Mouse (Mus musculus) embryo, embryonic 11.5 days (tissue): ENCODE data around the gene Psmd1.

Source experiments
- DNase-seq: peaks from one replicate; pipeline ENCODE4 v3.0.0-alpha.2; 2012; ENCODE audit warnings: low read depth, low spot score

Gene Psmd1

DNA sequence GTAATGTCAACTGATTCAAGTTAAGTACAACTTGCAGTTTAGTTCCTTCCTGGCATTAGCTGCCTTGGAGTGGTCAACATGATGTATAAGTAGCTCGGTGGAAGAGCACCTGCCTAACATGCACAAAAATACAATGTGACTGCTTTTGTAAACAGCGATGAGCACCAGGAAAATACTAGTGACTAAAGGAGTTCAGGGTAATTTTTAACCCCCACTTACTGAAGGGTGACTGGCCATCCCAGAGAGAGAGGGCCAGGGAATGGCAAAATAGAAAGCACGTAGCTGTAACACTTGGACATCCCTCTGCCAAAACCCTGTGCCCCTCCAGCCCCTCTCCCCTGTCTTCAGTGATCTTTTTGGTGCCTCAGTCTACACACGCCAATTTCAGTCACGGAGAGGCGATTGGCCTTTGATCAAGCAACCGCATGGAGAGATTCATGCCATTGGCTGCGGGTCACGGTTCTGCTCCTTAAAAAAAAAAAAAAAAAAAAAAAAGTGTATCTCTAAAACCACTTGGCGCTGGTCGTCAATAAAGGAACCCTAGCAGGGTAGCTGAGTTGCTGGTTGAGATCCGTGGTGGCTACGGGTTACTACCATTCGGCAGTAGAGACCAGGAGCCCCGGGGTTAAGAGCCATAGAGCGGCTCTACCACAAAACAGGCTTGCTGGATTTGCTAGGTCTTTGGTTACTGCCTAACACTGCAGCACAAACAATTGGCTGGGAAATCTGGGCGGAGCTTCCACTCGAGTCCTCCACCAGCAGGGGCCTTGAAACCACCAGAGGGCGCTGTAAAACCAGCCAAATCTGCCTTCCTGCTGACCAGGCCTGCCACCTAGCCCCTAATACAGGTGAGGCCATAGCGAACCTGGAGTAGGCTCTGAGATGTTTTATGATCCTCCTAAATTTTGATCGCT is 5.1 kb upstream of the Psmd1 start:
- DNase-seq, result peak; percentile 87

GRCm38 (mm10) chr1:86062523-86062922 is 1.7 kb upstream of the Psmd1 start:
- DNase-seq, result no peak

DNA sequence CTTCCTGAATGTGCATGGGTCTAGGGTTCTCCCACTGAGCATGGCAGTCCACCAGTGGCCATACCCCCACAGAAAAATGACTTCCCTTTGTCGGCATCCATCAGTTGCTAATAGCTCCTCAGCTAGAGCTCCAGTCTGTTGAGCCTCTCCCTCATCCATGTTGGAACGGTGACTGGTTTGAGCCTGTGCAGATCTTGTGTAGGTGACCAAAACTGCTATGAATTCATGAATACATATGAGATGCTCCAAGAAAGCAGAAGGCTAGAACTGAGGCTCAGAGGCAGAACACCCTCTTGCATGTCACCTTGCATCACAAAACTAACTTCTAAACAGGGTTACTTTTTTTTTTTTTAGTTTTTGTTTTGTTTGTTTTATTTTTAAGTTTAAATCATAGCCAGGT is 12.4 kb downstream of the Psmd1 start:
- DNase-seq, result no peak

- DNase-seq, result no peak
Observed at GRCm38 (mm10) chr1:86094413-86094812, 30.2 kb downstream of the Psmd1 start.

DNA sequence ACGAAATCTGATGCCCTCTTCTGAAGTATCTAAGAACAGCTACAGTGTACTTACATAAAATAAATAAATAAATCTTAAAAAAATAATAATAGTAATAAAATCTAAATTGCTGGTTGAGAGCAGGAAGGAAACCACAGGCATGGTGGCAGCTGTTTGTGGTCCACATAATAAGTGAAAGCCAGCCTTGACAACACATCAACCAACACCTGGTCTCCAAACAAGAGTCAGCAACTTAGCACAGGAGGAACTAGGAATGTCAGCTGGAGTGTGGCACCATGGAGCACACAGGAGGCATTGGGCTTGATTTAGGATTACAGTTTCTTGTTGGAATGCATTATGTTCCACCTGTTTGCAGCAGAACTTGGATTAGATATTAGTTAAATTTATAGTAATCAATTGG is 40.9 kb downstream of the Psmd1 start:
- DNase-seq, result no peak

DNA sequence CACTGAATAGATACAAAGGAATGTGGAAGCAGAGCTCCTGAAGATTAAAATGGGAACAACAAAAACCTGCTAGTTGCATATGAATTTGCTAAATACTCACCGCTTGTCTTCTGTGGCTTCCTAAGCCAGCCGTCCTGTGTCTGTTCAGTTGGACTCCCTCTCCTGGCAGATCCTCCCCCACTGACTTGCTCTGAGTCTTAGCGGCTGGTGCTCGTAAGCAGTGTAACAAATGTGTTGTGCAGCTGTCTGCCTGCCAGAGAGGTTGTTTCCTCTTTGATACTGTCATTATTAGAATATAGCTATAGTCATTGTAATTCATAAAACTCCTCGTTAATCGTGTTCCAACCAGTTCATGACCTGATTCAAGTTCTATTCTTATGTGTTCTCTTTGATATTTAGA is 47.6 kb downstream of the Psmd1 start, which contains the start of gene Htr2b:
Gene Htr2b, minus strand, starts transcription at position 192 of the 400 bp plus-strand sequence.
- DNase-seq, result no peak

- no peak for DNase-seq
Observed at GRCm38 (mm10) chr1:86114141-86114540, 50.0 kb downstream of the Psmd1 start.

DNA sequence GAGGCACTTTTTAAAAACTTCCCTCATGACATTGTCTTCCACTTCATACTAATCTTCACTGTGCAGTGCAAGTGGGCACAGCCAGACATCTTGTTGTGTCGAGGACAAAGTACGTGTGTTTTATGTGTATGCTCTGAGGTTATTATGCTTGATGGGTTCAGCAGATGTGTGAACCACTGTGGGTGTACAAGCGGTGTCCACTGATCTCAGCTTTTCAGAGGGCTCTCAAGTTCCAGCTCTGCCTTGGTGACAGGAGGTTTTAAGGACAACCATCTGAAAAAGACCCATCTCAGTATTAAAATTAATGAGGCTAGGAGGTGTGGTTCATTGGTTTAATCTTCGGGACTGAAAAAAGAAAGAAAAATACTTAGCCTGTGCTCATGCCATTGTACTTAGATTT is 55.4 kb downstream of the Psmd1 start:
- DNase-seq, result no peak

GRCm38 (mm10) chr1:86126036-86126435 is 61.8 kb downstream of the Psmd1 start:
- DNase-seq, result no peak

GRCm38 (mm10) chr1:86133337-86133736 is 69.2 kb downstream of the Psmd1 start, which contains the start of gene Gm21972:
Gene Gm21972, plus strand, starts transcription at chr1:86133637.
- no peak for DNase-seq

DNA sequence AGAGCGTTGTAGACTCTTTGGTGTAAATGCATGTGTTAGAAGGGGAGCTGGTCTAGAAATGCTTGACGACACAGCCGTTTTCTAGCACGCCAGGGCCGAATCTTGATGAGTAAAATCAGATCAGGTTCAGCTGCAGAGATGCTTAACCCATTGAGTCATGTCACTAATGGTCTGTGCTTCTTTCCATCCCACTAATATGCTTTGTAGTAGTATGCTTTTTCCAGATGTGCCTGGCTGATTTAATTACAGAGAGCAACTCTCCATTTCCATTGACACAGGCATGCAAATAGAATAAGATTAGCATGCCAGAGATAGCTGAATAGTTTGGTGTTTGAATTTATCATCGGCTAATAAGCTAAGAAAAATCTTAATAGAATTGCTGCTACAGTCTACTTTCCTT is 71.1 kb downstream of the Psmd1 start:
- no peak for DNase-seq

GRCm38 (mm10) chr1:86141081-86141480 is 76.9 kb downstream of the Psmd1 start:
- no peak for DNase-seq

GRCm38 (mm10) chr1:86143165-86143564 is 79.0 kb downstream of the Psmd1 start:
- no peak for DNase-seq

GRCm38 (mm10) chr1:86144001-86144944 is 80.1 kb downstream of the Psmd1 start:
- DNase-seq, result no peak

GRCm38 (mm10) chr1:86146293-86146692 is 82.1 kb downstream of the Psmd1 start:
- no peak for DNase-seq

- no peak for DNase-seq
Observed at GRCm38 (mm10) chr1:86147557-86147956, 83.4 kb downstream of the Psmd1 start.

GRCm38 (mm10) chr1:86148161-86148560 is 84.0 kb downstream of the Psmd1 start:
- no peak for DNase-seq

DNA sequence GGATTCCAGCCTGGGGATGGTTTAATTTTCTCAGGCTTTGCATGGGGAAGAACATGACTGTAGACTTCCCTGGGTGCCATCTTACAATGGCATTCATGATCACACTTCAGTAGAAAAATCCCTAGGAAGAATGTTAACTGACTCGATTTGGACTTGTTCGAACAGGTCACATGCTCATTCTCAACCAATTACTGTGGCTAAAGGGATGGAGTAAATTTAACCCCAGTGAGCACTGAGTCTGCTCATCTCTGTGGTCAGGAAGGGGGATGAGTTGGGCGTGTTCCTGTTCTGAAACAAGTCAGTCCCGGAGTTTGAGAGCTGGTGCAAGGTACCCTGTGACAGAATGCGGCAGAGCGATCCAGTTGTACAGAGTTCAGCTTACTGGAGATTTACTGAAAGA is 86.7 kb downstream of the Psmd1 start:
- no peak for DNase-seq

DNA sequence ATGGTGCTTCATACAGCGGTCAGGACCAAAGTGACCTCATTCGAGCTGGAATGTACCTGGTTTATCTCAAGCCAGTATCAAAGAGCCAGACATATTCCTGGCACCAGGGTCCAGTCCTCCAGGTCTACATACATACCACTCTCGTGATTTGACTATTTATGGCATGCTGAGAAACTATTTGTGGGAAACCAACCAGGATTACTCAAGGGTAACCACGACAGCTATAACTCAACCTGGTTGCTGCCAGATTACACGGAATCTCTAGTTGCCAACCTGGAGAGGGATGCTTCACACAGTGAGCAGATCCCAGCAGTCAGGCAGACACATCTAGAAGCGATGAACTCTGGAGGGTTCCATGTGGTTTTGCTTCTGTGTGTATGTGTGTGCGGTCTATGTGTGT is 87.2 kb downstream of the Psmd1 start:
- no peak for DNase-seq

DNA sequence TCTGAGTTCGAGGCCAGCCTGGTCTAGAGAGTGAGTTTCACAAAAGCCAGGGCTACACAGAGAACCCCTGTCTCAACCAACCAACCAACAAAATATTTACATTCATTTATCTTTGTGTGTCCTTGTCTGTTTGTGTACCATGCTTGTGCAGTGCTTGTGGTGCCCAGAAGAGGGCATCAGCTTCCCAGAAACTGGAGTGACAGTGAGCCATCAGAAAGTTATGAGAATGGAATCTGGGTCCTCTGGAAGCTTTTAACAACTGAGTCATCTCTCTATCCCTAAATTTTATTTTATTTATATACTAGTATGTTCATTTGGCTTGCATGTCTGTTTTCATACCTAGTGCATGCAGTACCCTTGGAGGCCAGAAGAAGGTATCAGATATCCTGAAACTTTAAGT is 88.4 kb downstream of the Psmd1 start:
- DNase-seq, result no peak

GRCm38 (mm10) chr1:86154133-86154823 is 90.1 kb downstream of the Psmd1 start, which contains the start of gene Armc9:
Gene Armc9, plus strand, starts transcription at chr1:86154780.
- peak; percentile 94 for DNase-seq

GRCm38 (mm10) chr1:86154824-86155164 is 90.6 kb downstream of the Psmd1 start:
- DNase-seq, result no peak
